Mouse (Mus musculus): ENCODE measurements around the gene Prkcb.

DNA sequence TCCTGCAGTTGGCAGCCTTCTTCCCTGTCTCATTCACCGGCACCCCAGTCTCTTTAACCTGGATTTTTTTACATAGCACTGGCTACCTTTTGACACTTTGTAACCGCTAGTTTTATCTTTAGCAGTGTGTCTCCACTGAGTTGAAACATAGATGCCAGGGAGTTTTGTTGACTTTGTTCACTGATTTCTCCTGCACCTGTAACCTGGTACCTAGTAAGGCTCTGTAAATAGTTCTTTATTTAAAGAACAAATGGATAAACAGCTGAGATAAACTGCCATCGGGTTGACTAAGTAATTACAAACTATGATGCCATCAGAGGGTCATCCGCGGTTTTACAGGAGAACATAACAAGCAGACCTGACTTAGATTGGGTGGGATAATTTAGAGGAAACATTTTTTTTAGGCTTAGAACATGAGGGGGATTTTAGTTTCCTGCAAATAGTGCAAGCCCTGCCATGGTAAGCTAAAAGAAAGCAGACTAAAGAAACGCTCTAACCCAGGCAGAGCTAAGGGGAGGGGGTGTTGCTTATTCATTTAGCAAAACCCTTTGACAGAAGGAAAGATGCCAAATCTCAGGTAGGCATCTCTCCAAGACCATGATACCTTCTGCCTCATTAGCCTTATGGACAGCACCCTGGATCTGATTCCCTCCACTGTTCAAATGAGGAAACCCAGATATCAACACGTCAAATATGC is 291.1 kb downstream of the Prkcb start:
- TF ChIP-seq CTCF (IDR thresholded peaks at IDR 0.05; ENCODE audit: insufficient read depth, low read length), result no peak
- TF ChIP-seq POLR2A (IDR thresholded peaks at IDR 0.05; ENCODE audit: borderline replicate concordance, extremely low read depth, low read depth, low read length), result no peak

Measured in lung, adult 2 months (tissue).